ENCODE assay signal across 11 mouse cellular contexts in genomic region chr1:132346134-132346851, GRCm38 (mm10). TPM values are rescaled to one million over a fixed set of nuclear protein-coding genes. Genes with fewer than 3 reads are reported as not detected.
DNase-seq lines count a peak whose midpoint lies in the region; ATAC-seq and TF ChIP-seq lines count a peak whose summit lies in the region.
"Had no signal": no experiment of that assay in that cellular context is flagged by ENCODE, and none has a peak within 500 bp of the region (broad histone marks: within the 10 kb centered on the region; RNA-seq: fewer than 3 reads in every experiment).

No protein-coding gene starts in this region.

- peaks cover 14% of the 10 kb centered on the region for H3K4me1 ChIP-seq in lung, adult 2 months (ENCODE audit: control insufficient read depth, insufficient read depth, low read length)
- peaks cover 9% of the 10 kb centered on the region; the same call in 1 of the 2 replicates for H3K4me1 ChIP-seq in embryonic facial prominence, embryonic 15.5 days
- H3K4me1 ChIP-seq in liver, postnatal 0 days (ENCODE audit: insufficient read depth): peaks cover 13% of the 10 kb centered on the region
- H3K4me1 ChIP-seq in hindbrain, embryonic 12.5 days: no peaks in the 10 kb centered on the region

- WGBS in lung, adult 2 months: 56% methylated on average over 12 of the region's 12 CpGs
- 77% methylated on average over 12 of the region's 12 CpGs for WGBS in embryonic facial prominence, embryonic 15.5 days
- 65% methylated on average over 12 of the region's 12 CpGs for WGBS in liver, postnatal 0 days (ENCODE audit: insufficient replicate concordance)
- 85% methylated on average over 12 of the region's 12 CpGs for WGBS in hindbrain, embryonic 12.5 days

- no peaks in the 10 kb centered on the region for H3K36me3 ChIP-seq in embryonic facial prominence, embryonic 15.5 days
- H3K36me3 ChIP-seq in liver, postnatal 0 days (replicated peaks; ENCODE audit: insufficient read depth, low read length): no peaks in the 10 kb centered on the region
- H3K36me3 ChIP-seq in hindbrain, embryonic 12.5 days: no peaks in the 10 kb centered on the region

- TF ChIP-seq CTCF in lung, adult 2 months (IDR thresholded peaks at IDR 0.05; ENCODE audit: insufficient read depth, low read length): no peak
- TF ChIP-seq CTCF in liver, postnatal 0 days (IDR thresholded peaks at IDR 0.05; ENCODE audit: low read depth): no peak

- ATAC-seq in embryonic facial prominence, embryonic 15.5 days (ENCODE audit: insufficient number of reproducible peaks, low FRiP score, low TSS enrichment, low read depth): peak; percentile 55; the same call in 1 of the 2 replicates
- ATAC-seq in liver, postnatal 0 days: peak; percentile 30
- ATAC-seq in hindbrain, embryonic 12.5 days (ENCODE audit: low FRiP score): no peak

- H3K27ac ChIP-seq in embryonic facial prominence, embryonic 15.5 days (replicated peaks): 0 out of 2 replicates have a peak overlapping the region, but pooled peaks have one; percentile 18
- peak overlapping the region; percentile 41 for H3K27ac ChIP-seq in liver, postnatal 0 days (ENCODE audit: low read depth)
- H3K27ac ChIP-seq in hindbrain, embryonic 12.5 days: no peak overlapping the region

- no peaks in the 10 kb centered on the region for H3K27me3 ChIP-seq in embryonic facial prominence, embryonic 15.5 days
- H3K27me3 ChIP-seq in liver, postnatal 0 days (ENCODE audit: insufficient read depth, low read length): no peaks in the 10 kb centered on the region
- no peaks in the 10 kb centered on the region for H3K27me3 ChIP-seq in hindbrain, embryonic 12.5 days

- no peak overlapping the region for H3K4me2 ChIP-seq in embryonic facial prominence, embryonic 15.5 days (replicated peaks)
- H3K4me2 ChIP-seq in liver, postnatal 0 days (ENCODE audit: low read depth, low read length): no peak overlapping the region
- no peak overlapping the region for H3K4me2 ChIP-seq in hindbrain, embryonic 12.5 days (replicated peaks)

- no peak overlapping the region for H3K4me3 ChIP-seq in lung, adult 2 months (replicated peaks; ENCODE audit: extremely low read depth, low read depth, low read length)
- no peak overlapping the region for H3K4me3 ChIP-seq in embryonic facial prominence, embryonic 15.5 days (replicated peaks)
- H3K4me3 ChIP-seq in liver, postnatal 0 days (ENCODE audit: low read depth, low read length): no peak overlapping the region
- H3K4me3 ChIP-seq in hindbrain, embryonic 12.5 days: no peak overlapping the region

- H3K9me3 ChIP-seq in embryonic facial prominence, embryonic 15.5 days (replicated peaks): no peaks in the 10 kb centered on the region
- H3K9me3 ChIP-seq in liver, postnatal 0 days (ENCODE audit: low read length): peaks cover 5% of the 10 kb centered on the region
- no peaks in the 10 kb centered on the region for H3K9me3 ChIP-seq in hindbrain, embryonic 12.5 days (replicated peaks)

- DNase-seq in lung, adult 18-20 months: peak; percentile 44 to 55
- no peak for DNase-seq in lung, adult 2 months
- DNase-seq in heart, postnatal 4 days: peak; percentile 72
- no peak for DNase-seq in liver, postnatal 0 days
- DNase-seq in thymus, postnatal 10 days (ENCODE audit: low spot score in 2 of 2): no peak
- no peak for DNase-seq in layer of hippocampus, postnatal 36 days
- DNase-seq: cerebellum, adult 11-12 months had no signal

- no peak for TF ChIP-seq EP300 in liver, postnatal 0 days (IDR thresholded peaks at IDR 0.05; ENCODE audit: low read depth)

- H3K9ac ChIP-seq in embryonic facial prominence, embryonic 15.5 days: no peak overlapping the region
- no peak overlapping the region for H3K9ac ChIP-seq in liver, postnatal 0 days (replicated peaks)
- no peak overlapping the region for H3K9ac ChIP-seq in hindbrain, embryonic 12.5 days

- TF ChIP-seq POLR2A in lung, adult 2 months (IDR thresholded peaks at IDR 0.05; ENCODE audit: borderline replicate concordance, extremely low read depth, low read depth, low read length): no peak

RNA-seq across cellular contexts. Expression of gene Nuak2, which starts 30.4 kb away (rescaled TPM):
- 9.6 and 10.4 TPM in 2 replicates for polyA plus RNA-seq in lung, adult 2 months (2012; rRNA removed)
- polyA plus RNA-seq in embryonic facial prominence, embryonic 15.5 days (2015; fragmentation: Nextera tagmentation; extraction: Ambion mirVana): 8.5 and 9.1 TPM in 2 replicates
- 1 to 10 TPM; 5.3 to 5.8 TPM for total RNA-seq in heart, postnatal 4 days (2021)
- polyA plus RNA-seq in liver, postnatal 0 days (2015; fragmentation: Nextera tagmentation; extraction: Ambion mirVana): 6.0 and 6.8 TPM in 2 replicates
- 1 to 10 TPM in 1 of 2 experiments, under 1 TPM in 1; 0.63 to 1.1 TPM for total RNA-seq in layer of hippocampus, postnatal 36 days (2021)
- polyA plus RNA-seq in hindbrain, embryonic 12.5 days (2016; fragmentation: Nextera tagmentation; extraction: Ambion mirVana): 29.7 and 30.0 TPM in 2 replicates

RNA-seq across cellular contexts. Expression of gene Tmcc2, which starts 44.8 kb away (rescaled TPM):
- polyA plus RNA-seq in lung, adult 2 months (2012; rRNA removed): 135 and 154 TPM in 2 replicates
- 9.8 and 10.7 TPM in 2 replicates for polyA plus RNA-seq in embryonic facial prominence, embryonic 15.5 days (2015; fragmentation: Nextera tagmentation; extraction: Ambion mirVana)
- 10 to 100 TPM; 17.0 to 17.5 TPM for total RNA-seq in heart, postnatal 4 days (2021)
- polyA plus RNA-seq in liver, postnatal 0 days (2015; fragmentation: Nextera tagmentation; extraction: Ambion mirVana): 154 TPM in 2 replicates
- total RNA-seq in layer of hippocampus, postnatal 36 days (2021): 100 to 1,000 TPM; 240 to 247 TPM
- polyA plus RNA-seq in hindbrain, embryonic 12.5 days (2016; fragmentation: Nextera tagmentation; extraction: Ambion mirVana): 36.3 and 37.8 TPM in 2 replicates

RNA-seq across cellular contexts. Expression of gene Klhdc8a, which starts 47.9 kb away (rescaled TPM):
- 3.2 and 4.6 TPM in 2 replicates for polyA plus RNA-seq in lung, adult 2 months (2012; rRNA removed)
- 0.29 and 0.87 TPM in 2 replicates for polyA plus RNA-seq in embryonic facial prominence, embryonic 15.5 days (2015; fragmentation: Nextera tagmentation; extraction: Ambion mirVana)
- 1 to 10 TPM; 4.1 to 5.8 TPM for total RNA-seq in heart, postnatal 4 days (2021)
- 0.32 and 0.40 TPM in 2 replicates for polyA plus RNA-seq in liver, postnatal 0 days (2015; fragmentation: Nextera tagmentation; extraction: Ambion mirVana)
- 1 to 10 TPM; 3.0 to 3.3 TPM for total RNA-seq in layer of hippocampus, postnatal 36 days (2021)
- 5.1 and 5.3 TPM in 2 replicates for polyA plus RNA-seq in hindbrain, embryonic 12.5 days (2016; fragmentation: Nextera tagmentation; extraction: Ambion mirVana)
- total RNA-seq: megakaryocyte, adult 5-6 weeks; MEL had no signal

Comparison
In these comparisons a context has a peak if more than half of its experiments do, and no peak if none do; other contexts are left out.
1. DNase-seq: peak in lung, adult 18-20 months (2 of 2) and heart, postnatal 4 days (single experiment); none in lung, adult 2 months (single experiment), liver, postnatal 0 days (single experiment), thymus, postnatal 10 days (0 of 2) and layer of hippocampus, postnatal 36 days (0 of 2).